Mouse (Mus musculus) midbrain, embryonic 15.5 days (tissue): Measurements from ENCODE around the gene Atp6v0e2. TPM values are rescaled to one million over a fixed set of nuclear protein-coding genes. Genes with fewer than 3 reads are reported as not detected.
"Not testable (repeated sequence)": the region's sequence is repeated elsewhere in the genome, so short reads cannot be mapped to it uniquely, and the experiment has no call there.

ENCODE experiments used
- ATAC-seq: fragments of 200-750 bp; cut with Nextera tagmentation; replicated peaks from 2 replicates; pipeline ENCODE4 v1.8.0; 2017; ENCODE audit warnings: moderate TSS enrichment
- H3K27ac ChIP-seq: fragments of 300-500 bp; sonication (generic); 2 replicates; pipeline ENCODE4 v1.5.1; 2015; ENCODE audit warnings: mild to moderate bottlenecking, inconsistent platforms
- H3K27me3 ChIP-seq: fragments of 300-500 bp; sonication (generic); replicated peaks from 2 replicates; pipeline ENCODE4 v1.6.1; 2015; ENCODE audit warnings: inconsistent platforms
- H3K36me3 ChIP-seq: fragments of 300-500 bp; sonication (generic); replicated peaks from 2 replicates; pipeline ENCODE4 v1.6.1; 2015; ENCODE audit warnings: inconsistent platforms
- H3K4me1 ChIP-seq: fragments of 300-500 bp; sonication (generic); 2 replicates; pipeline ENCODE4 v1.6.1; 2015; ENCODE audit warnings: inconsistent platforms
- H3K4me2 ChIP-seq: fragments of 300-500 bp; sonication (generic); 2 replicates; pipeline ENCODE4 v1.6.1; 2015; ENCODE audit warnings: inconsistent platforms, mild to moderate bottlenecking, moderate library complexity
- H3K4me3 ChIP-seq: fragments of 300-500 bp; sonication (generic); 2 replicates; pipeline ENCODE4 v1.5.1; 2015; ENCODE audit warnings: mild to moderate bottlenecking, inconsistent platforms
- H3K9ac ChIP-seq: fragments of 300-500 bp; sonication (generic); 2 replicates; pipeline ENCODE4 v1.6.1; 2015; ENCODE audit warnings: mild to moderate bottlenecking, inconsistent platforms
- H3K9me3 ChIP-seq: fragments of 300-500 bp; sonication (generic); 2 replicates; pipeline ENCODE4 v1.6.1; 2016; ENCODE audit warnings: inconsistent platforms
- WGBS: fragments of 180-500 bp; shearing (Covaris S2); methylation state at CpG from one replicate; pipeline ENCODE4 v1.1.7; 2015; ENCODE audit warnings: mixed read lengths; 5-methylcytosine and 5-hydroxymethylcytosine counted together
- polyA plus RNA-seq: library from polyadenylated mRNA; unstranded; fragments of >200 nt; fragmentation: Nextera tagmentation; extraction: Ambion mirVana; gene quantifications from 2 replicates; pipeline ENCODE4 v1.2.1, GENCODE M21; 2015

The Atp6v0e2 gene
- polyA plus RNA-seq, 1 experiment from 2014 or later = 292 TPM

DNA sequence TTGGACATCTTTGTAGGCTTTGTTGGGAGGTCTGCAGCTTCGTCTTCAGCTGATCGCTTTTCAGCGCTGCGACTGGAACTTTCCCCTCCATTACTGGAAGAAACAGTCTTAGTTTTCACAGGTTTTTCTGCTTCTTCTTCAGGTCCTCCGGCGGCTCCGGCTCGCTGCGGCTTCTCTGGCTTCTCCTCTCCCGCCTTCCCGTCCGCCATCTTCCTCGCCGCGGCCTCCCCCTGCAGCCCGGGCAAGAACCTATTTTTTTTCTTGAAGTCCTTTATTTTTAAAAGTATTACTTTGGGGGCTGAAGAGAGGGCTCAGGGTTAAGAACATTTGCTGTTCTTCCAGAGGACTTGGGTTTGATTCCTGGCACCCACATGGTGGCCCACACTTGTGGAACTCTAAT, 12.5 kb upstream of the Atp6v0e2 start:
- 96% methylated on average over 16 of the region's 16 CpGs for WGBS
- not testable (repeated sequence) for H3K36me3 ChIP-seq, H3K27me3 ChIP-seq, H3K4me3 ChIP-seq, H3K4me1 ChIP-seq, H3K9me3 ChIP-seq, H3K27ac ChIP-seq, H3K9ac ChIP-seq, H3K4me2 ChIP-seq, ATAC-seq

DNA sequence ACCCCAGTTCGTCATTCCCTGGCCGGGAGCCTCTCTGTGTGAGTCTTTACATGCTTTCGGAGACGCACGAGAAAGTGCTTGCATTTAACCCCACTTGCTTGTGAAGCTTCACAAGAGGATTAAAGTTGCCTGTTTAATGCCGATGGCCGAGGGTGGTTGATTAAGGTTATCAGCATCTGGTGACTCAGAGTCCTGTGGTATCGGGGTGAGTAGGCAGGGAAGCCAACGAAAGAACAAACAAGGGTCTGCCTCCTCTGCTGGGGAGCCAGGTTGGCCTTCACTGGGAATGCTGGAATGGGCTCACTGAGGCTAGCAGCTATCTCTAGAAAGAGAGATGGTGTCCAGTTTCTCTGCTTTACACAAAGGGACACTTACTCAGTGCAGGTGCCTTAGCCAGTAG, 9.5 kb upstream of the Atp6v0e2 start:
- Histone ChIP-seq H3K4me2 (no peak overlapping the region), H3K9ac (no peak overlapping the region), H3K4me3 (no peak overlapping the region), H3K27me3 (no peaks in the 10 kb centered on the region), H3K27ac (no peak overlapping the region), H3K4me1 (no peaks in the 10 kb centered on the region), H3K36me3 (0 out of 2 replicates have a peak, but pooled peaks cover 3% of the 10 kb centered on the region), H3K9me3 (no peaks in the 10 kb centered on the region)
- ATAC-seq = no peak
- WGBS = 77% methylated on average over 9 of the region's 9 CpGs

DNA sequence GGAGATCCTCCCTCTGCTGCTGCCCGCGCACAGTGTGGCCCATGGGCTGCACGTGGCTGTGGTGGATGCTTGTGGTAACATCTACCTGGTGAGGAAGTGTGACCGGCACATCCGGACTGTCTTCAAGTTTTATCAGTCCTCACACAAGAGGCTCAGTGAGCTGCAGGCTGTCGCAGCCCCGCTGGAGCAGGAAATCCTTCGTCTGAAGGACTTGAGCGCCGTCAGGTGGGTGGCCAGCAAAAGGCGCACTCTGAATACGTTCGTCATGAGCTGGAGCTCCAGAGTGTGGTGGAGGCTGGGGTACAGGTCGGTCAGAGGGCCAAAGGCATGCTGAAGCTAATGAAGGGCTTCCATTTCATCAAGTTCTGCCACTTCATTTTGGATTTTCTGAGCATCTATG, 8.2 kb upstream of the Atp6v0e2 start:
- Histone ChIP-seq H3K9me3 (no peaks in the 10 kb centered on the region), H3K27me3 (no peaks in the 10 kb centered on the region), H3K4me1 (no peaks in the 10 kb centered on the region), H3K4me2 (no peak overlapping the region), H3K27ac (no peak overlapping the region), H3K9ac (no peak overlapping the region), H3K4me3 (no peak overlapping the region), H3K36me3 (0 out of 2 replicates have a peak, but pooled peaks cover 3% of the 10 kb centered on the region)
- ATAC-seq = no peak
- 75% methylated on average over 14 of the region's 14 CpGs for WGBS

DNA sequence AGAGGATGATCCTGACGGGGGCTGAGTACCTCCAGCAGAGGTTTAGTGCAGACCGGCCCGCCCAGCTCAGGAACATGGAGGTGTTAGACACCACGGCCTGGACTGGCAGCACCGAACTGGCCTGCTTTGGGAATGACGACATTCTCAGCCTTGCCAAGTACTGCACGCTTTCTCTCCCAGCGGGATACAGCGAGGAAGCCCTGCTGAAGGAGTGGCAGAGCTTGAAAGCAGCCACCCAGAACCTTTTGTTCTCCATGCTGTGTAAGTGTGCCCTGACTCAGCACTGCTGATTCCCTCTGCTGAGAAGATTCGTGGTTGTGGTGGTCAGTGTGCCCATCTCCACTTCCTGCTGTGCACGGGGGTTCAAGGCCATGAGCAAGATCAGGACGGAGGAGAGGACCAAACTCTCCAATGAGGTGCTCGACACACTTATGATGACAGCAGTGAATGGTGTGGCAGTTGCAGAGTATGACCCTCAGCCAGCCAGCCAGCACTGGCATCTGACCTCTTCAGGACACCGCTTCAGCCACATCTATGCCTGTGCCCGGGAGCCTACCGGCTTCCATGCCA, 7.5 kb upstream of the Atp6v0e2 start:
- H3K9ac ChIP-seq = no peak overlapping the region
- H3K27ac ChIP-seq = no peak overlapping the region

DNA sequence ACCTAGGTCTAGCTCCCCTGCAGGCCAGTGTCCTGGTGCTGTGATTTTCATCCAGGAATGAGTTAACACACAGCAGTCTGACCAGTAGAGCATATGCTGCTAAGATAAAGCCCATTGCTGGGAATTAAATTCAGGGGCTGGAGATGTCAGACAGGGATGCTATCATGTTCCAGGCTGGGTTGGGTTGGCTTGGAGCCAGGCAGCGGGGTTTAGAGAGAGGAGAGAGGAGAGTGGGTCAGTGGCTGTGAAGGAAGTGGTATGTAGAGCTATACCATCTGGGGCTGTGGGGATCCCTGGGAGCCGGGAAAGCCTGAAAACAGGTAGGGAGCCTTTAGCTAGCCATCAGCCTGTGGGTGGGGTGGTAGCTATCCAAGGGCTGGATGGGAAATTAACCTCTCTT, 6.6 kb upstream of the Atp6v0e2 start:
- ATAC-seq = no peak
- Histone ChIP-seq H3K4me2 (no peak overlapping the region), H3K9ac (no peak overlapping the region), H3K4me1 (no peaks in the 10 kb centered on the region), H3K27ac (no peak overlapping the region), H3K9me3 (no peaks in the 10 kb centered on the region), H3K27me3 (no peaks in the 10 kb centered on the region), H3K36me3 (0 out of 2 replicates have a peak, but pooled peaks cover 3% of the 10 kb centered on the region), H3K4me3 (no peak overlapping the region)
- WGBS = 88% methylated on average over 2 of the region's 2 CpGs

More for the DNA sequence above, 7.5 kb upstream of the Atp6v0e2 start:
- Histone ChIP-seq H3K36me3 (0 out of 2 replicates have a peak, but pooled peaks cover 3% of the 10 kb centered on the region), H3K4me2 (no peak overlapping the region), H3K4me3 (no peak overlapping the region), H3K9me3 (no peaks in the 10 kb centered on the region), H3K27me3 (no peaks in the 10 kb centered on the region), H3K4me1 (no peaks in the 10 kb centered on the region)
- WGBS = 81% methylated on average over 16 of the region's 16 CpGs
- no peak for ATAC-seq

DNA sequence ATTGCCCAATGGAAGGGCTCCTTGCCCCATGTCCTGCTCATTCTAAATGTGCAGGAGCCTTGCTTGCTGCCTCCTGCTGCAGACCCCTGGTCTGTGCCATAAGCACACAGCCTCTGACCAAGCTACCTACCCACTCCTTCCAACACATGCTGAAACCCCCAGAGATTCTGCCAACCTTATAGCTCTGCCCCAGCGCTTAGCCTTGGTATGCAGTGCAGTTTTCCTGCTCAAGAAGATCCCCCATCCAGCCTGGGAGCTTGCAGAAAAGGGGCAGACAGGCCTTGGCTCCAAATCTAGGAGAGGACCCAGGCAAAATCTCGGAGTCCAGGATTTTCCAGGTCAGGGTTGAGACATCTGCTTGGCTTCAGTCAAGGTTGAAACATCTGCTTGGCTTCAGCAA, 3.9 kb upstream of the Atp6v0e2 start:
- H3K27me3 ChIP-seq = no peaks in the 10 kb centered on the region
- H3K9me3 ChIP-seq = no peaks in the 10 kb centered on the region
- H3K4me1 ChIP-seq = peaks cover 14% of the 10 kb centered on the region
- no peak overlapping the region for H3K9ac ChIP-seq
- H3K4me3 ChIP-seq = no peak overlapping the region
- ATAC-seq = no peak
- 0 out of 2 replicates have a peak, but pooled peaks cover 3% of the 10 kb centered on the region for H3K36me3 ChIP-seq
- H3K27ac ChIP-seq = no peak overlapping the region
- 82% methylated on average over 2 of the region's 2 CpGs for WGBS
- no peak overlapping the region for H3K4me2 ChIP-seq

DNA sequence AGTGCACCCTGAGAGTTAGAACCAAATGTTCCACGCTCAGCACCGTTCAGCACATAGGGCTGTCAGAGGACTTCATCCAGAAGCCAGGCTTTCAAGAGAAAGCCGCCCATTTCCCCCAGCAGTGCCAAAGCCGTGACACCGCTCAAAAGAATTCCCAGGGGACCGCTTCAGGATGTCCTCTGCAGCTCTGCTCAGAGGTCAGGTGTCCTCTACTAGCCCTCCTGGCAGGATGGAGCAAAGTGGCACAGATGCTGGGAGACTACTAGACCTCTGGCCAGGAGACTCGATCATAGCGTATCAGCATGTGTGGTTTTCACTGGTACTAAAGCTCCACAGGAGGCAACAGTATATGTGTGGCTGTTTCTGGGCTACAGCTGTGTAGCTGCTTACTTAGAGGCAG, 2.5 kb upstream of the Atp6v0e2 start:
- H3K9ac ChIP-seq = no peak overlapping the region
- H3K27ac ChIP-seq = no peak overlapping the region
- H3K9me3 ChIP-seq = no peaks in the 10 kb centered on the region
- no peaks in the 10 kb centered on the region for H3K27me3 ChIP-seq
- peaks cover 27% of the 10 kb centered on the region for H3K4me1 ChIP-seq
- no peak overlapping the region for H3K4me3 ChIP-seq
- no peak for ATAC-seq
- no peak overlapping the region for H3K4me2 ChIP-seq
- WGBS = 78% methylated on average over 8 of the region's 8 CpGs
- H3K36me3 ChIP-seq = 0 out of 2 replicates have a peak, but pooled peaks cover 2% of the 10 kb centered on the region

DNA sequence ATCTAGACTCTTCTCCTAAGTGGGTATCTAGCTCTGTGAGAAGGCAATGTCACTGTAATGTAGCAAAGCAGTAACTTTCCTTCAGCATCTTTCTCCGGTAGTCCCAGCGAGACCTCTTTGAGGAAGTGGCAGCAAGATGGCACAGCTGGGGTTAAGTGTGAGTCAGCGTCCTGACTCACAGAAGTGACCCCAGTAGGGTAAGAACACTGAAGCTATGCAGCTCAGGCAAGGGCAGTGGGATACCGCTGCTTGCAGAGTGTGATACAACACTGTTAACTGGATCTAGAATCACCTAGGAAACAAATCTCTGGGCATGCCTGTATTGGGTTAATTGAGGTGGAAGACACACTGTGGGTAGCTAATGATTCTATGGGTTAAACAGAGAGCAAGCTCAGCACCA, 1.3 kb upstream of the Atp6v0e2 start:
- Histone ChIP-seq H3K4me2 (no peak overlapping the region), H3K4me3 (no peak overlapping the region), H3K27me3 (no peaks in the 10 kb centered on the region), H3K4me1 (peaks cover 29% of the 10 kb centered on the region), H3K27ac (no peak overlapping the region), H3K9ac (no peak overlapping the region), H3K9me3 (no peaks in the 10 kb centered on the region), H3K36me3 (peaks cover 8% of the 10 kb centered on the region)
- no peak for ATAC-seq
- 63% methylated on average over 4 of the region's 4 CpGs for WGBS

DNA sequence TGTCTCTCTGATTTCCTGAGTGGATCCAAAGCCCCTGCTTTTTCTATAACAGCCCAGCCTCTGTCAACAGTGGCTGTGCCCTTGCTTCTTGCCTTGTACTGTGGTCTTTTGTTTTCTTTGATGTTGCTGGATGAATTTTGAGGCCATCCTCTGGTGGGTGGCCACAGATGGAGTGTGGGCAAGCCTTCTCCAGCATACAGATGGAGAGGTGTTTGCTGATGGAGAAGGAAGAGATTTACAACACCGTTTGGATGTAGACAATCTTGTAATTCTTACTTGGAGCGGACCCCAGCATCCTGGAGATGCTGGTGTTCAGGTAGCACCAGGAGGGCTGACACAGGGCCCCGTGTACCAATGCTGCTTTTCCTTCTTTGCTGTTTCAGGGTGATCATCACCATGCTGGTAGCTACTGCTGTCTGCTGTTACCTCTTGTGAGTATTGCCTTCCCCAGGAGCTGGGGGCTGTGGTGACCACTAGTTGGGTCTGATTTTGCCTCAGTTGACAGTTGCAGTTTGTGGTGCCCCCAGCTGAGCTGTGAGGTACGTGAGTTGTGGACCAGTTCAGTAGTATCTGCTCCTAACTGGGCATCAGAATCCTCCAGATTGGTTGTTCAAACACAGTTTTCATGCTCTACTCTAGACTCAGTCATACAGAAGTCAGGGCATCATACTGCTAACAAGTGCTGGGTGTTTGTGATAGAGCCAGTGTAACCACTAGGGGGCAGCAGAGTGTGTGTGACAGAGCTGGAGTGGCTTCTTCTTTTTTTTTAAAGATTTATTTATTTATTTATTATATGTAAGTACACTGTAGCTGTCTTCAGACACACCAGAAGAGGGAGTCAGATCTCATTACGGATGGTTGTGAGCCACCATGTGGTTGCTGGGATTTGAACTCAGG, 1.7 kb downstream of the Atp6v0e2 start:
- Histone ChIP-seq H3K4me1 (peaks cover 29% of the 10 kb centered on the region), H3K36me3 (peaks cover 15% of the 10 kb centered on the region), H3K9me3 (no peaks in the 10 kb centered on the region), H3K27ac (no peak overlapping the region), H3K4me2 (peak overlapping the region; percentile 92), H3K4me3 (peak overlapping the region; percentile 71), H3K27me3 (no peaks in the 10 kb centered on the region), H3K9ac (peak overlapping the region; percentile 83; the same call in 1 of the 2 replicates)
- 69% methylated on average over 5 of the region's 5 CpGs for WGBS
- ATAC-seq = no peak

DNA sequence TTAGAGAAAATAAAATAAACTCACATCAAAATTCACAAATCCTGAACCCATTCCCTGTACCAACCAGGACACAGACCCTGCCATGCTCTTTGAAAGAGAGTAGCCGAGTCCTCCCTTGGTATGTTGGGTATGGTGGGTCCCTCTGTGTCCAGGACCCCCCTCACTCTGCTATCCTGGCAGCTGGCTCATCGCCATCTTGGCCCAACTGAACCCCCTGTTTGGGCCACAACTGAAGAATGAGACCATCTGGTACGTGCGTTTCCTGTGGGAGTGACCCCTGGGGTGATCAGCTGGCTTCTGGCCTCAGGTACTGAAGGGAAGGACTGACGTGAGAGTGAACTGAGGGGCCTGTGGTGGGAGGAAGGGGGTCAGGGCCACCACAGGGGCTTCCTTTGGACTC, 2.4 kb downstream of the Atp6v0e2 start:
- H3K9me3 ChIP-seq = no peaks in the 10 kb centered on the region
- ATAC-seq = no peak
- no peaks in the 10 kb centered on the region for H3K27me3 ChIP-seq
- no peak overlapping the region for H3K4me2 ChIP-seq
- H3K4me1 ChIP-seq = peaks cover 29% of the 10 kb centered on the region
- H3K36me3 ChIP-seq = peaks cover 15% of the 10 kb centered on the region
- H3K9ac ChIP-seq = no peak overlapping the region
- H3K27ac ChIP-seq = no peak overlapping the region
- WGBS = 73% methylated on average over 5 of the region's 5 CpGs
- H3K4me3 ChIP-seq = no peak overlapping the region

DNA sequence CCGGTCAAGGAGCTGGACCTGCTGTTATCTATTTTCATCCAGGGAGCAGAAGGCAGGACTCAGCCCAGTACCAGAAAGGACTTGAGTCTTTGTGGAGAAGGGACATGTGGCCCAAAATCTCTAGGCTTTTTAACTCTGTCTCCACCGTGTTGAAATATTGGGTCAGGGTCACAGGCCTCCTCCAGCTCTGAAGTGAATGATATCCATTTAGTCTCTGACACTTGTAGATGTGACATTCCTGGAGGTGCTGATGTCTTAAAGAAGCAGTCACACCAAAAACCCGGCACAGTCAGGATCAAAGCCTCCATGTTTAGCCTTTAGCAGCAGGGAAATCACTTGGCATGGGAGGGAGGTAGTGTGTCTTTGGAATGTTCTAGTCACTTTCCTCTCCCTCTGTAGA, 3.3 kb downstream of the Atp6v0e2 start:
- Histone ChIP-seq H3K27ac (no peak overlapping the region), H3K9ac (no peak overlapping the region), H3K9me3 (no peaks in the 10 kb centered on the region), H3K27me3 (no peaks in the 10 kb centered on the region), H3K4me3 (no peak overlapping the region), H3K36me3 (peaks cover 15% of the 10 kb centered on the region), H3K4me1 (peaks cover 29% of the 10 kb centered on the region), H3K4me2 (no peak overlapping the region)
- no peak for ATAC-seq
- WGBS = 84% methylated on average over 3 of the region's 3 CpGs

DNA sequence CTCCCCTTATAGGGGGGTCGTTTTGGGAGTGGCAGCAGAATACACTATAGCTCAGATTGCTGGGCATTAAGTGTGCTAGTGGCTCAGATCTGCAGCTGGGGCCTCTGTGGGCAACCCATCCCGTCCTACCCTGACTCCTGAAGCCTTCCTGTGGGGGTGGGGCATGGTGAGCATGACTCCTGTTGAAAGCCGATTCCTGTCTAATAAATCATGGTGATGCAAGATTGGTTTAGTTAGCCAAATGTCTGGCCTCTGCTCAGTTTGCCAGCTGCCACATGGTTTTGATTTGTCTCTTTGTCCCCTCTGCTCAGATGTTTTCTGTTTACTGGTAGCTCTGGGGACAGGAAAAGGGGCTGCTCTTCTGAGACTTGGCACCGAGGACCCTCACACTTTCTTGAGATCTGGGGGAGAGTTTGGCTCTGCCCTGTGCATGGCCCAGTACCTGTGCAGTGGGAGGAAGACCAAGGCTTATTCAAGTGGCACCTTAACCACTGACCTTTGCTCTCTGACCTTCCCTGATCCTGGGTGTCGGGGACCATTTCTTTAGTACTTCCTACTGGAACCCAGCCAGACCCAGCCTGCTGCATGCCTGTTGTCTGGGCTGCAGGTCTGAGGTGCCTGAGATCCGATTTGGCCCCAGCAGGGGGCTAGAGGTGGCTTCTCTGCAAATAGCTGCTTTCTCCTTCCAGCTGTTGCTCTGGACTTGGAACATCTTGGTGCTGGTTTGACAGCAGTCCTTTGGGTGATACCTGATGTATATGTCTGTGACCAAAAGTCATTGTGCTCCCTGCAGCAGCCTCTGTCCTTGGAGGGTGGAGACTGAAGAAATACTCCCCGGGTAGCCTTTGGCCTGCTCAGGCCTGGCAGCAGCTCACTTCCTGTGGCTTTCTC, 4.4 kb downstream of the Atp6v0e2 start:
- Histone ChIP-seq H3K4me1 (peaks cover 24% of the 10 kb centered on the region), H3K9me3 (no peaks in the 10 kb centered on the region), H3K27me3 (no peaks in the 10 kb centered on the region), H3K9ac (no peak overlapping the region), H3K4me3 (no peak overlapping the region), H3K4me2 (no peak overlapping the region), H3K36me3 (peaks cover 15% of the 10 kb centered on the region), H3K27ac (no peak overlapping the region)
- WGBS = 70% methylated on average over 7 of the region's 7 CpGs
- ATAC-seq = no peak
